Mouse (Mus musculus) olfactory bulb, adult 2 months (tissue): ENCODE measurements around the gene Ccdc8.

Source experiments
- CTCF ChIP-seq: fragments of 200-500 bp; IDR thresholded peaks from 2 replicates; pipeline ENCODE4 v1.5.1; 2012; ENCODE audit warnings: low read depth, mild to moderate bottlenecking, low read length, moderate library complexity; ENCODE audit not compliant: insufficient read depth
- POLR2A ChIP-seq: fragments of 200-500 bp; IDR thresholded peaks from 2 replicates; pipeline ENCODE4 v1.6.1; 2012; ENCODE audit warnings: mild to moderate bottlenecking, low read depth, low read length, moderate library complexity; ENCODE audit not compliant: insufficient read depth

DNA sequence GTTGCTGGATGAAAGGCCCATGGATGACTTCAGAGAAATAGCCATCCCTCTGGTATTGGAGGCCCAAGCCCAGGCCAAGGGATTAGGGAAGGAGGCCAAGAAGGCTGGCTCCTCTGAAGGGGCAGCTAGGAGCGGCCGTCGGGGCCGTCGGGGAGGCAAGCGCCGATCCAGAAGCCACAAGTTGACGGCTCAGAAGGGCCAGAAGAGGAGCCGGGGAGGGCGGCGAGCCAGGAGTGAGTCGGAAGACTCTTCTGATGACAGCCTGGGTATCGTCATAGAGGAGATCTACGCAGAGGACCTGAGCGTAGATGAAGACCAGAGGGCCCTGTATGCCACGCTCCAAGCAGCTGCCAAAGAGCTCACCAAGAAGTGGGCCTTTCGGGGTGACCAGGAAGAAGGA is 47.1 kb upstream of the Ccdc8 start:
- TF ChIP-seq CTCF (no peak), POLR2A (no peak)
